Mouse (Mus musculus) retina, postnatal 1 day (tissue): Measurements from ENCODE around the gene Zfp729b.

Experiments
- DNase-seq: peaks from one replicate; pipeline ENCODE4 v3.0.0-alpha.2; 2012

Zfp729b gene

GRCm38 (mm10) chr13:67609066-67609876 is at the start of gene Zfp729b:
Gene Zfp729b (minus strand): TSS chr13:67609707.
- DNase-seq = peak; percentile 95

- DNase-seq = no peak
Observed at GRCm38 (mm10) chr13:67652496-67652895, 43.0 kb upstream of the Zfp729b start.

- peak; percentile 96 for DNase-seq
Observed at GRCm38 (mm10) chr13:67637294-67638007, 27.9 kb upstream of the Zfp729b start, which contains the start of the genes Gm49345 and Zfp729a. Gene Gm49345 (minus strand): TSS chr13:67637769. Gene Zfp729a (minus strand): TSS chr13:67637791.

- no peak for DNase-seq
Observed at GRCm38 (mm10) chr13:67610108-67610507, 601 bp upstream of the Zfp729b start.

- DNase-seq = no peak
Observed at GRCm38 (mm10) chr13:67572591-67573189, 36.8 kb downstream of the Zfp729b start.

GRCm38 (mm10) chr13:67553730-67554129 is 55.8 kb downstream of the Zfp729b start, which contains the start of gene Zfp748:
Gene Zfp748 (minus strand): TSS chr13:67553830.
- DNase-seq = no peak

- DNase-seq = peak; percentile 94
Observed at GRCm38 (mm10) chr13:67552505-67553346, 56.8 kb downstream of the Zfp729b start.

GRCm38 (mm10) chr13:67545941-67546340 is 63.6 kb downstream of the Zfp729b start:
- DNase-seq = no peak
